Mouse (Mus musculus): ENCODE results near the gene Krtdap.

- no peak for TF ChIP-seq EP300 (IDR thresholded peaks at IDR 0.05; ENCODE audit: low read depth)
- TF ChIP-seq CTCF (IDR thresholded peaks at IDR 0.05; ENCODE audit: low read depth): peak; percentile 54
Measured at GRCm38 (mm10) chr7:30758853-30759252, 28.8 kb upstream of the Krtdap start.

Measured in liver, embryonic 14.5 days (tissue).